Mouse (Mus musculus): ENCODE measurements around the gene St7. TPM values are rescaled to one million over a fixed set of nuclear protein-coding genes. Genes with fewer than 3 reads are reported as not detected.
"Not testable (repeated sequence)": the region's sequence is repeated elsewhere in the genome, so short reads cannot be mapped to it uniquely, and the experiment has no call there.

St7 gene
- polyA plus RNA-seq (2012; rRNA removed): 12.3 and 14.7 TPM in 2 replicates

DNA sequence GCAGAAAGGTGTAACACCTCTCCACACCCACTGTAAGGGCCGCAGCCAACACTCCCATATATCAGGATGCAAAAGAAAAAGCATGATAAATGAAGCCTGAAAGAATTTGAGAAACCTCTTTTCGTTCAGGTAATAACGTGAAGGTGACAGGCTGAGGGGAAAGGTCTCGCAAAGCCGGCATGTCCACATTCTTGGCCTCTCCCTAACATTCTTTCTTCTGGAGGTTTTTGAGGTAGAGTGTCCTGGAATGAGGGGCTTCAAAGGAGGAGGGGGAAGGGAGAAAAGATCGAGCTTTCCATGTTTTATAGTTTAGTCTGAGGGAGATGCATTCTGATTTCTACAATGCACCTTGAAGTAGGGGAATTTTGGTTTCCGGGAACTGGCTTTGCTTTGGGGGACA, at the start of gene St7:
Gene St7 (plus strand): TSS at position 287 of the 400 bp plus-strand sequence.
- no peak for DNase-seq (ENCODE audit: low read depth)

DNA sequence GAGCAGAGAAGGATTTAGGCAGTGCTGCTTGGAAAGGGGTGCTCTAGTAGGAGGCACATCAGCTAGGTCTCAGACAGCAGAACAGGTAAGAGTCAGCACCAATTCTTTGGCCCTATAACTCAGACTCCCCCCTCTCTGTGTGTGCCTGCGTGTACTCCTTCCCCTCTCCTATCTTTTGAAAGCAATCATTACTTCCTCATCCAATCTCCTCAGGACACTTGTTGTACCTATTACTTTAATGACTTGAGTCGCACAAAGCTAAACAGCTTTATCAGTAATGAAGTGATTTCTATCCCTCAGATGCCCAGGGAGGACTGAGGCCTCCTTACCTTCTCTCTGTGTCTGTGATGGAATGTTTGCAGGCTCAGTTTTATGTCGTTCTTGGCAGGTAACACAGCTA, 46.6 kb upstream of the St7 start:
- DNase-seq (ENCODE audit: low read depth): no peak

DNA sequence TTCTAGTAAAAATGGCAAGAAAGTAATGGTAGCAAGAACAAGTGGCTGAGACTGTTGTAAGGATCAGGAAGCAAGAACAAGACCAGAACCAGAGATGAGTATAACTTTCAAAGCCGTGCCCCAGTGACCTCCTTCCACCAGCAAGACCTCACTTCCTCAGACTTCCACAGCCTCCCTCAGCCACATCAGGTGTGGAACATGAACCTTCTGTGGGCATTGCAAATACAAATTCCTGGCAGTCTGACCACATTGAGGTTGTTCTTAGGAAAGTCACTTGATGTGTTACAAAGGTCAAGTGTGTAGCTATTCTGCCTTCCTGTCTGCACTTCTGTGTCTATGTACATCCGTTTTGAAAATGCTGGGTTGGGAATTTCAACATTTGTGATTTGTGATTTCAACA, 40.6 kb upstream of the St7 start:
- no peak for DNase-seq (ENCODE audit: low read depth)

DNA sequence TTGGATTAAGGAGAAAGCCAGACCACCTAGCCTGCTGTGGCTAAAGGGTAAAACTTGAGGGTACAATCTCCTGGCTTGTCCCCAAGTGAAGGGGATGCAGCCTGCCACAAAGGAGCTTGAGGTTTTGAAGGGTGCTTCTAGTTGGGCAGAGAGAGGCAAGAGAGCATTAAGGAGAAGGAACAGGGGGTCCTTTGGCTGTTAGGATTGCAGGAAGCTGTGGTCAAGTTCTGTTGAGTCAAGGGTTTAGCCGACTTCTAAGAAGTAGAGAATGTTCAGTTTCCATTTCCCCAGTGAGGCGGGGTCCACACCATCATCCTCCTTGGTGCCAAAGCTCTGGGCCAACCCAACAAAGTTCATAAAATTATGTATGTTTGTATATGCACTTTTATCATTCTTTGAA, 37.7 kb upstream of the St7 start:
- no peak for DNase-seq (ENCODE audit: low read depth)

DNA sequence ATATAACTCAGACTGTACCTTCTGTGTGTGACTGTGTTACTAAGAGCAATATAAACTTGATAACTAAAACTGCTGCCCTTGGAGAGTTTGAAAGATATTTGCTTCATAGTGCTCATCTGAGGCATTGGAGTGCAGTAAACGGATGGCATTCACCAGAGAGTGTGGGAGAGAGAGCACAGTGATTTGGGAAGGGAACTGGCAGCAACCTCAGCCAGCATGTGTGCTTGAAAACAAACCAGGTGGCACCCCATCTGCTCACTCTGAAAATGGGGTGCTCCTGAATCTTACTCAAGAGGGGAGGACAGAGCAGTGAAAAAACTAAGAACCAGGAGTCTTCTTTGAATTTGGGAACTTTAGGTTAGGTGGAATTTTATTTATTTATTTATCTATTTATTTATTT, 35.4 kb upstream of the St7 start:
- no peak for DNase-seq (ENCODE audit: low read depth)

DNA sequence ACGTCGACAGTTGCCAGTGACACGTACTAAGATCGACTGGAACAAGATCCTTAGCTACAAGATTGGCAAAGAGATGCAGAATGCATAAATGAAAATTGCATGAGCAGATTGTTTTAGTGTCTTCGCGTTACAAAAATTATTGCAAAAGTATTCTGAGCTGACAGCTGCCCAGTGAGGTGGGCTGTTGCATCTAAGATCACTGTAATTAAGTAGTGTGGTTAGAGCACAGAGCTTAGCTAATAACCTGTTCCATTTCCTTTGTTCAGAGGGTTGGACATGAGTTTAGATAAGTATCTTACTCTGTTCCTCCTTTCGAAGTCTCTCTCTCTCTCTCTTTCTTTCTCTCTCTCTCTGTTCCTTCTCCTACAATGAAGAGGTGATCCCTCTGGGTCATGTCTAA, 27.4 kb upstream of the St7 start:
- no peak for DNase-seq (ENCODE audit: low read depth)

DNA sequence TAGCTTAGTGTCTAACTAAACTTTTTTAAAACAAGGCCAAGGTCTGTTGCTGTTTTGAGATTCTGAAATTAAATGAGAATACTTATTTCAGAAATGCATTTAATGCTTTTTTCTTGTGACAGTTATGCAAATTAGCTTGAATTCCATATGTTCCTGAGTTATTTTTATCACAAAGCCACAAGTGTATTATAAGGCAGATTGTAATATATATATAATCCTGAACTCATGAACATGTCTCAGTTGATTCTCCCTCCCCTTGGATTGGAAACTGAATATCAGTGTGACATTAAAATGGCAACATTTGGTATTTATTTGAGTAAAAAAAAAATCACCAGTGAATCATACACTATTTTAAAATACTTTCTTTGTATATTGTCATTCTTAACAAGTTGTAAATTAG, 26.7 kb upstream of the St7 start:
- no peak for DNase-seq (ENCODE audit: low read depth)

DNA sequence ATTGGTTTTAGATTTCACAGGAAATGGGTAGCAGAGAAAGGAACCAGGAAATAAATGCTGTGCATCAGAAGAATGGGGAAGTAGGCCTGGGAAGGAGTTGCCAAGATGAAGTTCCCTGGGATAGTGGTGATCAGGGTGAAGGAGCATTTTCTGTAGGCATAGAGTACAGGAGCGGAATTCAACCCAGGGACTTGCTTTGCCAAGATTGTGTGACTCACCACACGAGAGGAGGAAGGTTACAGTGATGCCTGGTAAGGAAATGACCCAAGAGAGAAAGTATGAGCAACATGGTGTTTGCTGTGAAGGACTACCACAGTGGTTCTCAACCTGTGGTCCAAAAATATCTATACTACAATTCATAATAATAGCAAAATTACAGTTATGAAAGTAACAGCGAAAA, 24.9 kb upstream of the St7 start:
- no peak for DNase-seq (ENCODE audit: low read depth)

DNA sequence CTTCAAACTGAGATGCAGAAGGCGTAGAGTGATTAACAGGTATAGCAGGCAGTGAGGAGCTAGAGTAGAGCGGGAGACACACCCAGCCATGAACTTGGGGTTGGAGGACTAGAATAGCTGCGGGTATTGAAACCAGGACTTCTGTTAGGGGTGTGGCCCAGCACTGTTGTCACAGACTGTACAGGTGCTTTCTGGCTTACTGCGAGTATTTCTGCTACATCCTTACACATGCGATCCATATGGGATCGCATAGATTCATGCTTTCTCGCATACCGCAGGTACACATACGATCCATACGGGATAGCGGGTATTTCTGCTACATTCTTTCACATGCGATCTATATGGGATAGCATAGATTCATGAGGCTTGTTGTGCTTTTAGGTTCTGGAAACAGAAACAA, 24.4 kb upstream of the St7 start:
- DNase-seq (ENCODE audit: low read depth): no peak

DNA sequence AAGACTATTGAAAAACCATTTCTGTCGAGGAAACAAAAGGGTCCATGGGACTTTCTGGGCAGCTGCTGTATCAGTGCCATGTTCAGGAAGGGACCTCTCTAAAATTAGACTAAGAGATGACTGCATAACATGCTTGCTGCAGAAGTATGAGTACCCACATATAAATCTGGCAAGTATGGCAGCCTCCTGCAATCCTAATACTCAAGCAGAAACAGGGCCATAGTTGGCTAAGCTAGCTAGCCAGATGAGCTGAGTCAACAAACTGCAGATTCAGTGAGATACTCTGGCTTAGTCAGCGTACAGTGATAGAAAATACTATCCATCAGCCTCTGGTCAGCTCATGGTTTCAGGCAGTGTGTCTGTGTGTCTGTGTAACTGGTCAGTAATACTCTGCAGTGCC, 22.9 kb upstream of the St7 start:
- DNase-seq (ENCODE audit: low read depth): no peak

DNA sequence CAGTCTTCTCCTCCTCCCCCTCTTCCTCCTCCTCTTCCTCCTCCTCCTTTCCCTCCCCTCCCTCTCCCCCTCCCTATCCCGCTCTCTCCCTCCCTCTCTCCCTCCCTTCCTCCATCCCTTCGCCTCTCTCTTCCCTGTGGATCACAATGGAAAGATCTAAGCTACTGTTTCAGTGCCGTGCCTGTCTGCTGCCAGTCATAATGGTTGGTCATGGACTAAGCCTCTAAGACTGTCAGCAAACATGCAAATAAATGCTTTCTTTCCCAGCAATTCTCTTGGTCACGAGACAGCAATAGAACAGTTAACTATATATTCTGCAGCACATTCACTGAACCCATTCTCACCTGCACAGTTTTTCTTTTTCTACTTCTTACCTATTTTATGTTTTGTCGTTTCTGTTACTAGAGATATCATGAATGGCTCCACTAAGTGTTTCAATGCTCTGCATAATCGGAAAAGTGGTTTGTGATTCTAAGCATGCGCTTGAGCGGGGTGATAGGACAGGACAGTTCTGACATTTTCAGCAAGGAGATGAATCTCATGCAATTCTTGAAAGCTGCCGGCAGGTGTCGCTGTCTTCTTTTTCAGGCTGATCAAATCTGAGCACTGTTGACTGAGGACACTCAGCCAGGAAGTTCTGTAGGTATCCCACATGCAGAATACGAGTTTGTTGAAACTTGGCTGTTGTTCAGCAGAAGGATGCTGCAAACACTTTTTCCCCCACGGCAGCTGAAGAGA, 17.5 kb upstream of the St7 start:
- no peak for DNase-seq (ENCODE audit: low read depth)

DNA sequence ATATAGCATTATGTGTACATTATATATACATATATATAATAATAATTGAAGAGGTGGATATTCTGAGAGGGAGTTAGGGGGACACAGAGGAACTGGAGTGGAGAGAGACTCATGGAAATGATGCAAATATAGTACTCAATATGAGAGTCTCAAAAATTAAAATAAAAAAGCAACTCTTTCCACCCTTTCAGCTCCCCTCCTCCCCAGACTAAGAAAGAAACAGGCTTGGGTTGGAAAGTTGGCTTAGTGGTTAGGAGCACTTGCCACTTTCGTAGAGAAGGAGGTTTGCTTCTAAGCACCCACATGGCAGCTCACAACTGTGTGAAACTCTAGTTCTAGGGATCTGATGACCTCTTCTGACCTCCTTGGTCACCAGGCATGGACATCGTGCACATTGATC, 15.7 kb upstream of the St7 start:
- no peak for DNase-seq (ENCODE audit: low read depth)

DNA sequence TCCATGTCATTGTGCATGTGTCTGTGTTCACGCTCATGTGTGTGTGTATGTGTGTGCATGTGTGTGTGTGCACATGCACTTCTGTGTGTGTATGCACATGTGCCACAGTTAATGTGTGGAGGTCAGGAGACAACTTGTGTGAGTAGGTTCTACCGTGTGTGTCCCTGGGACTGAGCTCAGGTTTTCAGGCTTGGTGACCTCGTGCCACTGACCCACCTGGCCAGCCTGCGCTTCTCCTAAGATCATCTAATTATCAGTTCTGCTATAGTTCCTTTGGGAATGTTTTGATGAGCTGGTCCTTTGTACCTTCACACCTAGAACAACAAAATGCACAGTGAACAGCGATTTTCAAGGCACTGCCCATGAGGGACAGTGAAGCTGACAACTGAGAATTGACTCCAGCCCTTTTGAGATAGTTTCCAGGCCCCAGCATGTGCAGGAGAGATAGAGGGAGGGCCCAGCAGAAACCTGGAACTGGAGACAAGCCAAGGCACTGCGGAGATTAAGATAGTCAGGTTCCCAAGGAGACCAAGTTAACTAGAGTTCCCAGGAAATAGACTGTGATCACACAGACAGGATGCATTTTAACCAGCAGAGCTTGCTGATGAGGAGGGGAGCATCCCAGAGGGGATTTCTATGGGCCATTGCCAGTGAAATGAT, 12.3 kb upstream of the St7 start:
- no peak for DNase-seq (ENCODE audit: low read depth)

DNA sequence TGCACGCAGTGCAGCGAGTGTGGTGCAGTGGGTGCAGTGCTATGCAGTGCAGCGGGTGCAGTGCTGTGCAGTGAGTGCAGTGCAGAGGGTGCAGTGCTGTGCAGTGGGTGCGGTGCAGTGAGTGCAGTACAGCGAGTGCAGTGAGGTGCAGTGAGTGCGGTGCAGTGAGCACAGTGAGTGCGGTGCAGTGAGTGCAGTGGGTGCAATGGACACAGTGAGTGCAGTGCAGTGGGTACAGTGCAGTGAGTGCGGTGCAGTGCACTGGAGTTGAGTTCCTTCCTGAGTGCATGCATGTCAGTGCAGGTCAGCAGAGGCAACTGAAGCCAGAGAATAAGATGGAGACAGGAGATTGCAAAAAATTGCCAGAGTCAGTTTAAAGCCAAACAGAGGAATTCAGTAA, 10.9 kb upstream of the St7 start:
- no peak for DNase-seq (ENCODE audit: low read depth)

DNA sequence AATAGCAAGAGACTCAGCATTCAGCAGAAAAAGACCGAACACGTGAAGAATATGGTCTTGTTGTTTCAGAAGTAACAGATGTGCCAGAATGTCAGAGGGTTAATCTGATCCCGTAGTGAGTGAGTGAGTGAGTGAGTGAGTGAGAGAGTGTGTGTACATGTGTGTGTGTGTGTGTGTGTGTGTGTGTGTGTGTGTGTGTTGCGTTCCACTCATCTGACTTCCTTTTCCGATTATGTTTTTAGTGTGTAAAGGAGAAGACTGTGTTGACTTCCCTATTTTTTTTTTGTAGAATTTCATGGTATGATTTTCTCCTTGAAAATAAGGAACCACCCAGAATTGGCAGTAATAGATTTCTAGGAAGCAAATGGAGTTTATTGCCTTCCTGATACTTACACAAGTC, 4.1 kb upstream of the St7 start:
- no peak for DNase-seq (ENCODE audit: low read depth)

DNA sequence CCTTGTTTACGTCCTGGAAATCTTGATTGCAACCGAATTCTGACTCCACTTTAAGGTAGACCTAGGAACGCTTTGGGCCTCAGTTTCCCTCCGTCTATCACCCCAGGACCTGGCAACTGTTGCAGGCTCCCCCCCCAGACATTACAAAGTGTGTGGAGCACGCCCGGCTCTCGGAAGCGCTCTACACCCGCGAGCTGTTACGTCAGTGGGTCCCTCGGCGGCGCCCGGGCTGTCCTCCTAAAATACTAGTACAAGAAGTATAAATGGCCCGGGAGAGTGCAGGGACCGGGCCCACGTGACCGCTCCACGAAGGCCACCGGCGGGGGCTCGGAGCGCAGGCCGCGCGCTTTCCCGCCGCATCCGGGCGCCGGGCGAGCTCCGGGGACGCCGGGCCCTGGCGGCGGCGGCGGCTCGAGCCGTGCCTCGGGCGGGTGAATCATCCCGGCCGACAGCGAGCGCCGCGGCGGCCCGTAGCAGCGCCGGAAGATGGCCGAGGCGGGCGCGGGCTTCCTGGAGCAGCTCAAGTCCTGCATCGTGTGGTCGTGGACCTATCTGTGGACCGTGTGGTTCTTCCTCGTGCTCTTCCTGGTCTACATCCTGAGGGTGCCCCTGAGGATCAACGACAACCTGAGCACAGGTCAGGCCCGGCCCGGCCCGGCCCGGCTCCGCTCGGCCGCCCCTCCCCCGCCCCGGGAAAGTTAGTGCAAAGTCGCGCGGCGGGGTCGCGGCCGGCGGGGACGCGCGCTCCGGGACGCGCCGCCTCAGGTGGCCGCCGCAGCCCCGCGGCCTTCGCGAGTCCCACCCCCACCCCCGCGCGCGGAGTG, 1.2 kb downstream of the St7 start:
- no peak for DNase-seq (ENCODE audit: low read depth)

DNA sequence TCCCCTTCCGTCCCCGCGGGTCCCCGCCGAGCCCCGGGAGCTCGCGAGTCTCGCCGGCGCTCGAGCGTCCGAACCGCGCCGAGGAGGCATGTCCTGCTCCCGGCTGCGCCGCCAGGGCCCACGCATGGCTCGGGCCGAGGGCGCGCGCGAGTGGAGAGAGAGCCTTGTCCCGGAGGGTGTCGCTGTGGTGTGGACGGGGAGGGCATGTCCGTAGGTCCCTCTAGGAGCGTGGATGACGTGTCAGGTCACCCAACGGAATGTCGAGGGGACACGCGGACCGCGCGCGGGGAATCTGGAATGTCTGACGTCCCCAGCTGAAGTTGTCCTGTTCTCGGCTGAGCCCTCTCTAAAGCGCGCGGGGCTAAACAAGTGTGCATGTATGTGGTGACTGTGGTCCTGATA, 1.8 kb downstream of the St7 start:
- no peak for DNase-seq (ENCODE audit: low read depth)

DNA sequence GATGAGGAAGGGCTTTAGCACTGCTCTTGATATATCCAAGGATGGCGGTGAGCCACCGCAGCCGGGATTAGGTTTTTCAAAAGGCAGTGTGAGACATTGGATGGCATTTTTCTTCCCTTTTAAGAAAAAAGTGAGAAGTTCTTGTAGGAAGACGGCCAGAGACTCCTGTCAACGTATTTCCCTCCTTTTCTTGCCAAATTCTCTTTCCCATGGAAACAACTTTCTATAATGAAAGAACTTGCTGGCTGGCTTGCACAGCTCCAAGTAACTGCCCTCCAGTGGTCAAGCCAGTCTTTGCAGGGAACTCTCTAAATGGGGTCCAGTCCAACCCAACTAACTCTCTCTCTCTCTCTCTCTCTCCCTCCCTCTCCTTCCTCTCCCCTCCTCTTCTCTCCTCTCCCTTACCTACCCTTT, 3.6 kb downstream of the St7 start:
- no peak for DNase-seq (ENCODE audit: low read depth)

DNA sequence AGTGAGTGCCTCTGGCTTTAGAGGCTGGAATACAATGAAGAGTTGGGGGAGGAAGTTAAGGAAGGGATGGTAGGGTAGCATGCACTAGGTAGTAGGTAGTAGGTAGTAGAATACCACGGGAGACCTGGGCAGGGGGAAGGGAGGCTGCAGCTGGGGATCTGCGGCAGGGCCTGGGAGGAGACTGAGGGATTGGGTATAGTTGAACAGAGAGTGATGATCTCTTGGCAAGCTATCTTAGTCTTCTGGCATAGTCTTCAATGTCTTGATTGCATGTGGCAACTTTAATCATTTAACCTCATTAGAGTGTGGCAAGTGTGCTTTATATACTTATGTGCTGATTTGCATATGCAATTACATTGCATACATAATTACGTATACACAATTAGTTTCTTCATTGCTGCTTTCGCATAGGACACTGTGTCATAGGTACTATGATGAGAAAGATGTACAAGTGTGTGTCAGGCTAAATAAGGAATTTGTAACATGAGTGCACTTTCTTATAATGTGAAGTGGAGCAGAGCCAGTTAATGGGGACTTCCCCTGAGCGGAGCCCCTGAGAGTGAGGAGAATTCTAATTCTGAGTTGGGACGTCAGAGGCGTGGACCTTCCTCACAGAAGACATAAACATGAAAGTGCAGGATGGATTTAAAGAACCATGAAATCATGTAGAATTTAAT, 8.3 kb downstream of the St7 start:
- DNase-seq (ENCODE audit: low read depth): no peak

DNA sequence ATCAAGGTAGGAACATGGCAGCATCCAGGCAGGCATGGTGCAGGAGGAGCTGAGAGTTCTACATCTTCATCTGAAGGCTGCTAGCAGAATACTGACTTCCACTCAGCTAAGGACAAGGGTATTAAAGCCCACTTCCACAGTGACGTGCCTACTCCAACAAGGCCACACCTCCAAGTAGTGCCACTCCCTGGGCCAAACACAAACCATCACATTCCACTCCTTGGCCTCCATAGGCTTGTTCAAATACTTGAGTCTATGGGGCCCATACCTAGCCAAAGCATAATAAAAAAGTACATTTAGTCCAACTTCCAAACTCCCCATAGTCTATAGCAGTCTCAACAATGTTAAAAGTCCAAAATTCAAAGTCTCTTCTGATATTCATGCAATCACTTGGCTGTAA, 11.3 kb downstream of the St7 start:
- not testable (repeated sequence) for DNase-seq (ENCODE audit: low read depth)

DNA sequence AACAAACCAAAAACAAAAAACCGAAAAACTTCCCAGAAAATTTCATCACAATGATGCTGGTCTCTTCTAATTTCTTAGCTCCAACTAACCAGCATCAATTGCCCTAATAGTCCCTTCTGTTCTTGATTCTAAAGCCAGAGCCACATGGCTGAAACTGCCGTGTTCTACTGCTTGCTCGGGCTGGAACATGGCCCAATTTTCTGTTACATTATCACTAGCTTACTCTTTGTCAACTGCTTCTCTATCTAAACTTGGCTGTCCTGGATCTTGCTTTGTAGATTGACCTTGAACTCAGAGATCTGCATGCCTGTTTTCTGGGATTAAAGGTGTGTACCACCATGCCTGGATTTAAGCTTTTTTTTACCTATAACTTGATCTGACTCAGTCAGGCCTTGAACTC, 13.2 kb downstream of the St7 start:
- no peak for DNase-seq (ENCODE audit: low read depth)

DNA sequence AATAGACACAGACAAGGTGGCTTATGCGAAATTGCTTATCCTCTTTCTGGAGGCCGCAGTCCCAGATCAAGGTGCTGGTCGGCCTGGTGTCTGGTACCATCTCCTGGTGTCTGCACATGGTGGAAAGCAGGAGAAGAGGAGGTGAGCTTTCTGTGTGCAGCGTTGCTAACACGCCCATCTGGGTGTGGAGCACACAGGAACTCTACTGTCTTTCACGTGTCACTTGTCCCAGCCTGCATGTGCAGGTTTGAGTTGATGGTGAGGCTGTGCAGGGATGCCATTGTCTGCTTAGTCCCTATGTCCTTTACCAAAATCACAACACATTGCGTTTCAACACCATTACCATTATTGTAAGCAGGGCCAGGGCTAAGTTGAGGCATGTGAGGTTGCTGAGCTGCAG, 26.2 kb downstream of the St7 start:
- no peak for DNase-seq (ENCODE audit: low read depth)

Measured in gonadal fat pad, adult 2 months (tissue).